ENCODE assay signal across 20 mouse cellular contexts in the genomic region with DNA sequence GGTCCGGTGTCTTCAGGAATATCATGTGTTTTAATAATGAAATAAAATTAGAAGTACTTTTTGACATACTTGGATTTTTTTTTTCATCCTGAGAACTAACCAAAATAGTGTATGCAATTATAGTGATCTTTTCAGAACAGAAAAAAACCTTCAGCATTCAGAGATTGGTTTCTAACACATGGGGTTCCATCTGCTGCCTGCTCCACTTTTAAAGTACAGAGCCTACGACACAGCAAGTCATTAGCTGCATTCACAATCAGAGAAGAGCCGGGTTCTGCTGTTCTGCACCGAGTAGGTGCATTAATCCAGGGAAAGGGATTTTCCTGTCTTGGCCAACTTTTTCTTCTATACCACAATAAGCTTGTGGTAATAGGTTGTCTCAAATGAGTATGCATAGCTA.
DNase-seq lines count a peak whose midpoint lies in the region; ATAC-seq lines count a peak whose summit lies in the region.
"Had no signal": no experiment of that assay in that cellular context is flagged by ENCODE, and none has a peak within 500 bp of the region (broad histone marks: within the 10 kb centered on the region; RNA-seq: fewer than 3 reads in every experiment).

No protein-coding gene starts in this region.

- no peak overlapping the region for H3K9ac ChIP-seq in liver, embryonic 11.5 days (ENCODE audit: low read depth, low read length)
- no peak overlapping the region for H3K9ac ChIP-seq in forebrain, embryonic 12.5 days
- H3K9ac ChIP-seq: embryonic facial prominence, embryonic 15.5 days; forebrain, embryonic 13.5 days; hindbrain, embryonic 13.5 days; liver, embryonic 15.5 days; neural tube, embryonic 12.5 days had no signal

- intact Hi-C loops in left cerebral cortex, postnatal 4 days (cut with DNase I): no loop called here

- H3K36me3 ChIP-seq in liver, embryonic 11.5 days (ENCODE audit: control insufficient read depth, insufficient read depth, low read length): no peaks in the 10 kb centered on the region
- no peaks in the 10 kb centered on the region for H3K36me3 ChIP-seq in forebrain, embryonic 12.5 days (replicated peaks)
- H3K36me3 ChIP-seq: embryonic facial prominence, embryonic 15.5 days; hindbrain, embryonic 13.5 days; limb, embryonic 10.5 days; liver, embryonic 15.5 days; neural tube, embryonic 12.5 days had no signal

- DNase-seq in left cerebral cortex, adult 11 months (ENCODE audit: low spot score): peak; percentile 6
- DNase-seq in left cerebral cortex, postnatal 4 days: no peak
- peak; percentile 5 to 13 for DNase-seq in layer of hippocampus, postnatal 10 days (ENCODE audit: low spot score in 2 of 2)
- DNase-seq in right cerebral cortex, adult 18-20 months: peak; percentile 30
- DNase-seq in adrenal gland, postnatal 14 days: no peak
- DNase-seq in kidney, postnatal 36 days: no peak
- DNase-seq in liver, embryonic 11.5 days (ENCODE audit: low spot score): no peak
- DNase-seq: lung, postnatal 10 days; thymus, postnatal 25 days had no signal

- no peak overlapping the region for H3K27ac ChIP-seq in liver, embryonic 11.5 days (ENCODE audit: low read depth, low read length)
- H3K27ac ChIP-seq in forebrain, embryonic 12.5 days: no peak overlapping the region
- H3K27ac ChIP-seq: embryonic facial prominence, embryonic 15.5 days; forebrain, embryonic 13.5 days; hindbrain, embryonic 13.5 days; kidney, postnatal 0 days; limb, embryonic 10.5 days; liver, embryonic 15.5 days; neural tube, embryonic 12.5 days had no signal

- H3K27me3 ChIP-seq in liver, embryonic 11.5 days (replicated peaks; ENCODE audit: control insufficient read depth, insufficient read depth, low read length): no peaks in the 10 kb centered on the region
- no peaks in the 10 kb centered on the region for H3K27me3 ChIP-seq in forebrain, embryonic 12.5 days
- H3K27me3 ChIP-seq: embryonic facial prominence, embryonic 15.5 days; forebrain, embryonic 13.5 days; hindbrain, embryonic 13.5 days; liver, embryonic 15.5 days; megakaryocyte, embryonic 14.5 days; neural tube, embryonic 12.5 days; Patski had no signal

- H3K4me2 ChIP-seq in liver, embryonic 11.5 days: no peak overlapping the region
- H3K4me2 ChIP-seq in forebrain, embryonic 12.5 days: no peak overlapping the region
- H3K4me2 ChIP-seq: embryonic facial prominence, embryonic 15.5 days; forebrain, embryonic 13.5 days; hindbrain, embryonic 13.5 days; liver, embryonic 15.5 days; neural tube, embryonic 12.5 days had no signal

- H3K9me3 ChIP-seq in liver, embryonic 11.5 days (ENCODE audit: control insufficient read depth, low read length): no peaks in the 10 kb centered on the region
- H3K9me3 ChIP-seq in forebrain, embryonic 12.5 days: no peaks in the 10 kb centered on the region
- H3K9me3 ChIP-seq: embryonic facial prominence, embryonic 15.5 days; forebrain, embryonic 13.5 days; hindbrain, embryonic 13.5 days; limb, embryonic 10.5 days; liver, embryonic 15.5 days; megakaryocyte, embryonic 14.5 days; neural tube, embryonic 12.5 days had no signal

- 82% methylated on average over 4 of the region's 4 CpGs for WGBS in liver, embryonic 11.5 days
- 86% methylated on average over 4 of the region's 4 CpGs for WGBS in forebrain, embryonic 12.5 days

- ATAC-seq in liver, embryonic 11.5 days (replicated peaks; ENCODE audit: low FRiP score): no peak
- ATAC-seq in forebrain, embryonic 12.5 days (ENCODE audit: low FRiP score): no peak
- ATAC-seq: forebrain, embryonic 13.5 days; intestine, embryonic 16.5 days; Patski had no signal

- no peak overlapping the region for H3K4me3 ChIP-seq in liver, embryonic 11.5 days (ENCODE audit: low read depth, low read length)
- no peak overlapping the region for H3K4me3 ChIP-seq in forebrain, embryonic 12.5 days (replicated peaks)
- H3K4me3 ChIP-seq: embryonic facial prominence, embryonic 15.5 days; forebrain, embryonic 13.5 days; hindbrain, embryonic 13.5 days; limb, embryonic 10.5 days; liver, embryonic 15.5 days; megakaryocyte, embryonic 14.5 days; neural tube, embryonic 12.5 days had no signal

- no peaks in the 10 kb centered on the region for H3K4me1 ChIP-seq in liver, embryonic 11.5 days (replicated peaks; ENCODE audit: control insufficient read depth, insufficient read depth, low read length)
- H3K4me1 ChIP-seq in forebrain, embryonic 12.5 days: no peaks in the 10 kb centered on the region
- H3K4me1 ChIP-seq: embryonic facial prominence, embryonic 15.5 days; forebrain, embryonic 13.5 days; hindbrain, embryonic 13.5 days; limb, embryonic 10.5 days; liver, embryonic 15.5 days; megakaryocyte, embryonic 14.5 days; neural tube, embryonic 12.5 days had no signal

Comparison
In these comparisons a context has a peak if more than half of its experiments do, and no peak if none do; other contexts are left out.
1. DNase-seq: peak in left cerebral cortex, adult 11 months (single experiment), layer of hippocampus, postnatal 10 days (2 of 2) and right cerebral cortex, adult 18-20 months (single experiment); none in left cerebral cortex, postnatal 4 days (single experiment), adrenal gland, postnatal 14 days (single experiment), kidney, postnatal 36 days (0 of 2) and liver, embryonic 11.5 days (single experiment).